Mouse (Mus musculus) adrenal gland, postnatal 0 days (tissue): ENCODE measurements around the gene Taok2. TPM values are rescaled to one million over a fixed set of nuclear protein-coding genes. Genes with fewer than 3 reads are reported as not detected.

Source experiments
- polyA plus RNA-seq: library from polyadenylated mRNA; unstranded; fragments of >200 nt; fragmentation: Nextera tagmentation; extraction: Ambion mirVana; gene quantifications from 2 replicates; pipeline ENCODE4 v1.2.1, GENCODE M21; 2015

The Taok2 gene
- 17.9 and 23.1 TPM in 2 replicates for polyA plus RNA-seq

GRCm38 (mm10) chr7:126884286-126885164 is at the start of gene Taok2:
Taok2 (minus strand) TSS chr7:126884703.

GRCm38 (mm10) chr7:126928384-126929037 is 44.0 kb upstream of the Taok2 start, which contains the start of gene Kctd13:
Kctd13 (plus strand) TSS chr7:126928879.

GRCm38 (mm10) chr7:126922624-126923060 is 38.1 kb upstream of the Taok2 start, which contains the start of gene Tmem219:
Tmem219 (minus strand) TSS chr7:126922917.

GRCm38 (mm10) chr7:126862147-126862784 is 22.2 kb downstream of the Taok2 start, which contains the start of gene Ino80e:
Ino80e (minus strand) TSS chr7:126862377.

GRCm38 (mm10) chr7:126861429-126862130 is 22.9 kb downstream of the Taok2 start, which contains the start of gene Hirip3:
Hirip3 (plus strand) TSS chr7:126861972.

GRCm38 (mm10) chr7:126847116-126847420 is 37.4 kb downstream of the Taok2 start, which contains the start of gene Doc2a:
Doc2a (plus strand) TSS chr7:126847416.

GRCm38 (mm10) chr7:126831539-126831938 is 53.0 kb downstream of the Taok2 start, which contains the start of gene 4930451I11Rik:
4930451I11Rik (minus strand) TSS chr7:126831639.

Other genes with a start within 250 kb of the Taok2 start
- 21.8 and 29.0 TPM in 2 replicates for gene Sgf29, start 235.4 kb downstream of the Taok2 start, polyA plus RNA-seq
- 41.3 and 56.5 TPM in 2 replicates for gene Sult1a1, start 208.3 kb downstream of the Taok2 start, polyA plus RNA-seq
- gene Bola2, start 189.3 kb downstream of the Taok2 start, polyA plus RNA-seq: 164 and 213 TPM in 2 replicates
- gene Slx1b, start 188.9 kb downstream of the Taok2 start, polyA plus RNA-seq: 7.1 and 8.3 TPM in 2 replicates
- gene Coro1a, start 176.9 kb downstream of the Taok2 start, polyA plus RNA-seq: 30.5 and 42.8 TPM in 2 replicates
- 85.9 and 91.2 TPM in 2 replicates for gene Mapk3, start 125.1 kb downstream of the Taok2 start, polyA plus RNA-seq
- gene Gdpd3, start 118.4 kb downstream of the Taok2 start, polyA plus RNA-seq: 1.4 and 2.6 TPM in 2 replicates
- 268 and 297 TPM in 2 replicates for gene Ypel3, start 107.7 kb downstream of the Taok2 start, polyA plus RNA-seq
- gene Tbx6, start 103.2 kb downstream of the Taok2 start, polyA plus RNA-seq: 0.07 and 0.25 TPM in 2 replicates
- 149 and 172 TPM in 2 replicates for gene Ppp4c, start 92.2 kb downstream of the Taok2 start, polyA plus RNA-seq
- gene Fam57b, start 87.0 kb downstream of the Taok2 start, polyA plus RNA-seq: 3.6 and 8.0 TPM in 2 replicates
- not detected in 2 replicates for gene 4930451I11Rik, start 53.1 kb downstream of the Taok2 start, polyA plus RNA-seq
- gene Doc2a, start 37.3 kb downstream of the Taok2 start, polyA plus RNA-seq: 1.7 and 6.6 TPM in 2 replicates
- gene Hirip3, start 22.7 kb downstream of the Taok2 start, polyA plus RNA-seq: 7.6 and 11.4 TPM in 2 replicates
- 49.7 and 55.2 TPM in 2 replicates for gene Ino80e, start 22.3 kb downstream of the Taok2 start, polyA plus RNA-seq
- 50.5 and 58.1 TPM in 2 replicates for gene Tmem219, start 38.2 kb upstream of the Taok2 start, polyA plus RNA-seq
- 21.4 and 26.4 TPM in 2 replicates for gene Kctd13, start 44.2 kb upstream of the Taok2 start, polyA plus RNA-seq
- gene Asphd1, start 64.9 kb upstream of the Taok2 start, polyA plus RNA-seq: 1.0 and 1.3 TPM in 2 replicates
- 35.6 and 92.1 TPM in 2 replicates for gene Sez6l2, start 65.9 kb upstream of the Taok2 start, polyA plus RNA-seq
- gene Cdipt, start 91.2 kb upstream of the Taok2 start, polyA plus RNA-seq: 79.0 and 102 TPM in 2 replicates
- gene Cdiptos, start 91.4 kb upstream of the Taok2 start, polyA plus RNA-seq: 3.6 and 5.2 TPM in 2 replicates
- 30.4 and 57.1 TPM in 2 replicates for gene Mvp, start 129.9 kb upstream of the Taok2 start, polyA plus RNA-seq
- gene Pagr1b, start 131.8 kb upstream of the Taok2 start, polyA plus RNA-seq: 1.8 TPM in 1 of 2 replicates, not detected in the other
- gene Pagr1a, start 132.6 kb upstream of the Taok2 start, polyA plus RNA-seq: 34.5 and 46.8 TPM in 2 replicates
- gene Gm42742, start 136.4 kb upstream of the Taok2 start, polyA plus RNA-seq: 10.0 and 38.2 TPM in 2 replicates
- 6.6 and 10.5 TPM in 2 replicates for gene Prrt2, start 136.5 kb upstream of the Taok2 start, polyA plus RNA-seq
- gene Maz, start 142.3 kb upstream of the Taok2 start, polyA plus RNA-seq: 53.4 and 57.6 TPM in 2 replicates
- gene Kif22, start 157.8 kb upstream of the Taok2 start, polyA plus RNA-seq: 23.5 and 31.1 TPM in 2 replicates
- gene Zg16, start 202.6 kb upstream of the Taok2 start, polyA plus RNA-seq: 0.47 TPM in 1 of 2 replicates, not detected in the other
- gene AI467606, start 206.7 kb upstream of the Taok2 start, polyA plus RNA-seq: 2.1 and 2.7 TPM in 2 replicates
- gene Qprt, start 237.5 kb upstream of the Taok2 start, polyA plus RNA-seq: 6.9 and 12.9 TPM in 2 replicates